Mouse (Mus musculus) cerebellum, adult 9-11 months (tissue): ENCODE measurements around the gene Kcnk13.
"Not testable (repeated sequence)": the region's sequence is repeated elsewhere in the genome, so short reads cannot be mapped to it uniquely, and the experiment has no call there.

Experiments
- DNase-seq: peaks from one replicate; pipeline ENCODE4 v3.0.0; 2022

Kcnk13 gene

GRCm38 (mm10) chr12:99966116-99966770 is 1.9 kb downstream of the Kcnk13 start:
- DNase-seq = no peak

- no peak for DNase-seq
These were observed 2.6 kb downstream of the Kcnk13 start for GRCm38 (mm10) chr12:99966881-99967363.

- DNase-seq = no peak
These were observed 5.6 kb downstream of the Kcnk13 start for GRCm38 (mm10) chr12:99969906-99970305.

GRCm38 (mm10) chr12:99971205-99971894 is 7.1 kb downstream of the Kcnk13 start:
- DNase-seq = not testable (repeated sequence)

- DNase-seq = no peak
These were observed 8.5 kb downstream of the Kcnk13 start for GRCm38 (mm10) chr12:99972825-99973224.

- DNase-seq = no peak
These were observed 9.4 kb downstream of the Kcnk13 start for GRCm38 (mm10) chr12:99973659-99974058.

- no peak for DNase-seq
These were observed 15.2 kb downstream of the Kcnk13 start for GRCm38 (mm10) chr12:99979541-99979940.

- no peak for DNase-seq
These were observed 22.5 kb downstream of the Kcnk13 start for GRCm38 (mm10) chr12:99986797-99987196.

GRCm38 (mm10) chr12:99988144-99988543 is 23.8 kb downstream of the Kcnk13 start:
- DNase-seq = no peak

GRCm38 (mm10) chr12:99992362-99992862 is 28.1 kb downstream of the Kcnk13 start:
- no peak for DNase-seq

GRCm38 (mm10) chr12:99993146-99993890 is 29.0 kb downstream of the Kcnk13 start:
- no peak for DNase-seq

- DNase-seq = no peak
These were observed 31.7 kb downstream of the Kcnk13 start for GRCm38 (mm10) chr12:99995951-99996350.

- DNase-seq = no peak
These were observed 35.4 kb downstream of the Kcnk13 start for GRCm38 (mm10) chr12:99999726-100000125.

- no peak for DNase-seq
These were observed 36.1 kb downstream of the Kcnk13 start for GRCm38 (mm10) chr12:100000381-100000780.

GRCm38 (mm10) chr12:100001246-100001645 is 36.9 kb downstream of the Kcnk13 start:
- no peak for DNase-seq

GRCm38 (mm10) chr12:100001910-100002309 is 37.6 kb downstream of the Kcnk13 start:
- DNase-seq = no peak

GRCm38 (mm10) chr12:100002914-100003587 is 38.8 kb downstream of the Kcnk13 start:
- DNase-seq = peak; percentile 82

GRCm38 (mm10) chr12:100005285-100005684 is 41.0 kb downstream of the Kcnk13 start:
- DNase-seq = no peak

- no peak for DNase-seq
These were observed 42.4 kb downstream of the Kcnk13 start for GRCm38 (mm10) chr12:100006681-100007080.

- DNase-seq = no peak
These were observed 48.5 kb downstream of the Kcnk13 start for GRCm38 (mm10) chr12:100012839-100013238.

- no peak for DNase-seq
These were observed 50.8 kb downstream of the Kcnk13 start for GRCm38 (mm10) chr12:100015146-100015545.

- no peak for DNase-seq
These were observed 53.4 kb downstream of the Kcnk13 start for GRCm38 (mm10) chr12:100017709-100018108.

GRCm38 (mm10) chr12:100022490-100022889 is 58.2 kb downstream of the Kcnk13 start:
- no peak for DNase-seq
